Mouse (Mus musculus) bone marrow, adult 2 months (tissue): Measurements from ENCODE around the gene Nrxn1.

Experiments used
- CTCF ChIP-seq: fragments of 200-500 bp; IDR thresholded peaks from 2 replicates; pipeline ENCODE4 v1.5.1; 2011; ENCODE audit warnings: low read length, control low read depth; ENCODE audit not compliant: control insufficient read depth, insufficient read depth
- POLR2A ChIP-seq: fragments of 200-500 bp; IDR thresholded peaks from 2 replicates; pipeline ENCODE4 v1.6.1; 2011; ENCODE audit warnings: low read depth, mild to moderate bottlenecking, control low read depth, low read length, borderline replicate concordance; ENCODE audit not compliant: control insufficient read depth

DNA sequence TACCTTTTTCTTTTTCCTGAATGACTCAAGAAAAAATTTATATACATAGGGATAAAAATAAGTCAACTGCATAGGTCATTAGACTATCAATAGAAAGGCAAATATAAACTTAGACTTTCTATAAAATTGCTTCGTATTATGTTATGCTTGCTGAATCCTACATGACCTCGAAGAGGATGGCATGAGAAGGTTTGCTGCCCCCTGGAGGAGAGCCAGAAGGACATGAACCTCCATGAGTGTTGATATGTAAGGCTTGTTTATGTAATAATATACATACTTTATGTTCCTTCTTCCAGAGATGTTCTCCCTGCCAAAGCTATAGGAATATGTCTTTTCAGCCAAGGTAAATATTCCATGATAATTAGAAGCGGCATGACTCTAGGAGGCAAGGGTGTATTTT, 319.6 kb downstream of the Nrxn1 start:
- TF ChIP-seq CTCF: no peak
- TF ChIP-seq POLR2A: no peak
